Mouse (Mus musculus): Measurements from ENCODE around the gene Dchs1. TPM values are rescaled to one million over a fixed set of nuclear protein-coding genes. Genes with fewer than 3 reads are reported as not detected.
"Not testable (repeated sequence)": the region's sequence is repeated elsewhere in the genome, so short reads cannot be mapped to it uniquely, and the experiment has no call there.

Gene Dchs1
- polyA plus RNA-seq, 1 experiment, result 5.0 TPM

- Histone ChIP-seq H3K4me1 (ENCODE audit: control insufficient read depth, insufficient read depth, low read length) (no peaks in the 10 kb centered on the region; the same call in 1 of the 2 replicates), H3K27me3 (ENCODE audit: control insufficient read depth, insufficient read depth, low read length) (no peaks in the 10 kb centered on the region), H3K27ac (ENCODE audit: insufficient read depth, low read length) (no peak overlapping the region), H3K4me3 (replicated peaks; ENCODE audit: insufficient read depth, low read depth, low read length) (no peak overlapping the region)
- no peak for TF ChIP-seq CTCF (IDR thresholded peaks at IDR 0.05; ENCODE audit: borderline replicate concordance, insufficient read depth, low read depth, low read length)
- TF ChIP-seq POLR2A (IDR thresholded peaks at IDR 0.05; ENCODE audit: borderline replicate concordance, insufficient read depth, low read length), result no peak; the same call in 1 of the 2 replicates
- WGBS, result 49% methylated on average over 3 of the region's 3 CpGs
- no peak for DNase-seq
These were observed 48.5 kb downstream of the Dchs1 start for GRCm38 (mm10) chr7:105738948-105739347.

- 72% methylated on average over 2 of the region's 2 CpGs for WGBS
- no peak for TF ChIP-seq CTCF (IDR thresholded peaks at IDR 0.05; ENCODE audit: borderline replicate concordance, insufficient read depth, low read depth, low read length)
- TF ChIP-seq POLR2A (IDR thresholded peaks at IDR 0.05; ENCODE audit: borderline replicate concordance, insufficient read depth, low read length), result no peak
- H3K4me1 ChIP-seq (ENCODE audit: control insufficient read depth, insufficient read depth, low read length), result no peaks in the 10 kb centered on the region; the same call in 1 of the 2 replicates
- no peaks in the 10 kb centered on the region for H3K27me3 ChIP-seq (ENCODE audit: control insufficient read depth, insufficient read depth, low read length)
- no peak for DNase-seq
- no peak overlapping the region for H3K27ac ChIP-seq (ENCODE audit: insufficient read depth, low read length)
- no peak overlapping the region for H3K4me3 ChIP-seq (replicated peaks; ENCODE audit: insufficient read depth, low read depth, low read length)
These were observed 49.2 kb downstream of the Dchs1 start for GRCm38 (mm10) chr7:105738286-105738685.

GRCm38 (mm10) chr7:105737648-105738047, 49.8 kb downstream of the Dchs1 start:
- Histone ChIP-seq H3K4me1 (ENCODE audit: control insufficient read depth, insufficient read depth, low read length) (no peaks in the 10 kb centered on the region; the same call in 1 of the 2 replicates), H3K27me3 (ENCODE audit: control insufficient read depth, insufficient read depth, low read length) (no peaks in the 10 kb centered on the region), H3K4me3 (replicated peaks; ENCODE audit: insufficient read depth, low read depth, low read length) (no peak overlapping the region), H3K27ac (ENCODE audit: insufficient read depth, low read length) (no peak overlapping the region)
- no peak for TF ChIP-seq CTCF (IDR thresholded peaks at IDR 0.05; ENCODE audit: borderline replicate concordance, insufficient read depth, low read depth, low read length)
- no peak for TF ChIP-seq POLR2A (IDR thresholded peaks at IDR 0.05; ENCODE audit: borderline replicate concordance, insufficient read depth, low read length)
- DNase-seq, result no peak
- WGBS, result 11% methylated on average over 3 of the region's 3 CpGs

- Histone ChIP-seq H3K27me3 (ENCODE audit: control insufficient read depth, insufficient read depth, low read length) (no peaks in the 10 kb centered on the region), H3K4me1 (ENCODE audit: control insufficient read depth, insufficient read depth, low read length) (no peaks in the 10 kb centered on the region; the same call in 1 of the 2 replicates), H3K4me3 (replicated peaks; ENCODE audit: insufficient read depth, low read depth, low read length) (peak within 1 kb of the TSS; percentile 73), H3K27ac (ENCODE audit: insufficient read depth, low read length) (peak within 1 kb of the TSS; percentile 86)
- peak; percentile 46 to 47 for DNase-seq
- WGBS, result under 1% methylated on average over 30 of the region's 30 CpGs
- TF ChIP-seq POLR2A (IDR thresholded peaks at IDR 0.05; ENCODE audit: borderline replicate concordance, insufficient read depth, low read length) (no peak), CTCF (IDR thresholded peaks at IDR 0.05; ENCODE audit: borderline replicate concordance, insufficient read depth, low read depth, low read length) (no peak)
These were observed 50.4 kb downstream of the Dchs1 start, which contains the start of gene Rrp8 for GRCm38 (mm10) chr7:105736911-105737521. Gene Rrp8, minus strand, starts transcription at chr7:105737385.

- DNase-seq, result peak; percentile 94
- Histone ChIP-seq H3K27me3 (ENCODE audit: control insufficient read depth, insufficient read depth, low read length) (no peaks in the 10 kb centered on the region), H3K27ac (ENCODE audit: insufficient read depth, low read length) (peak within 1 kb of the TSS; percentile 86), H3K4me1 (ENCODE audit: control insufficient read depth, insufficient read depth, low read length) (no peaks in the 10 kb centered on the region; the same call in 1 of the 2 replicates), H3K4me3 (replicated peaks; ENCODE audit: insufficient read depth, low read depth, low read length) (peak within 1 kb of the TSS; percentile 73)
- no peak for TF ChIP-seq CTCF (IDR thresholded peaks at IDR 0.05; ENCODE audit: borderline replicate concordance, insufficient read depth, low read depth, low read length)
- 0 out of 2 replicates have a peak, but pooled peaks have one; percentile 32 for TF ChIP-seq POLR2A (IDR thresholded peaks at IDR 0.05; ENCODE audit: borderline replicate concordance, insufficient read depth, low read length)
- WGBS, result under 1% methylated on average over 62 of the region's 62 CpGs
These were observed 51.1 kb downstream of the Dchs1 start, which contains the start of gene Ilk for GRCm38 (mm10) chr7:105736264-105736901. Gene Ilk, plus strand, starts transcription at chr7:105736592.

GRCm38 (mm10) chr7:105735464-105735863, 52.0 kb downstream of the Dchs1 start:
- H3K4me1 ChIP-seq (ENCODE audit: control insufficient read depth, insufficient read depth, low read length); H3K27me3 ChIP-seq (ENCODE audit: control insufficient read depth, insufficient read depth, low read length); H3K27ac ChIP-seq (ENCODE audit: insufficient read depth, low read length); DNase-seq: not testable (repeated sequence)
- WGBS, result 42% methylated on average over 4 of the region's 4 CpGs
- H3K4me3 ChIP-seq (replicated peaks; ENCODE audit: insufficient read depth, low read depth, low read length), result peak overlapping the region; percentile 50

GRCm38 (mm10) chr7:105734826-105735225, 52.6 kb downstream of the Dchs1 start:
- Histone ChIP-seq H3K27me3 (ENCODE audit: control insufficient read depth, insufficient read depth, low read length) (no peaks in the 10 kb centered on the region), H3K27ac (ENCODE audit: insufficient read depth, low read length) (no peak overlapping the region), H3K4me1 (ENCODE audit: control insufficient read depth, insufficient read depth, low read length) (no peaks in the 10 kb centered on the region; the same call in 1 of the 2 replicates), H3K4me3 (replicated peaks; ENCODE audit: insufficient read depth, low read depth, low read length) (no peak overlapping the region)
- DNase-seq, result no peak
- TF ChIP-seq CTCF (IDR thresholded peaks at IDR 0.05; ENCODE audit: borderline replicate concordance, insufficient read depth, low read depth, low read length) (no peak), POLR2A (IDR thresholded peaks at IDR 0.05; ENCODE audit: borderline replicate concordance, insufficient read depth, low read length) (no peak)
- WGBS, result 77% methylated on average over 8 of the region's 8 CpGs

- Histone ChIP-seq H3K4me1 (ENCODE audit: control insufficient read depth, insufficient read depth, low read length) (no peaks in the 10 kb centered on the region; the same call in none of the 2 replicates), H3K27me3 (ENCODE audit: control insufficient read depth, insufficient read depth, low read length) (no peaks in the 10 kb centered on the region), H3K4me3 (replicated peaks; ENCODE audit: insufficient read depth, low read depth, low read length) (no peak overlapping the region), H3K27ac (ENCODE audit: insufficient read depth, low read length) (no peak overlapping the region)
- DNase-seq, result no peak
- TF ChIP-seq POLR2A (IDR thresholded peaks at IDR 0.05; ENCODE audit: borderline replicate concordance, insufficient read depth, low read length) (no peak), CTCF (IDR thresholded peaks at IDR 0.05; ENCODE audit: borderline replicate concordance, insufficient read depth, low read depth, low read length) (no peak)
- 96% methylated on average over 11 of the region's 11 CpGs for WGBS
These were observed 53.6 kb downstream of the Dchs1 start for GRCm38 (mm10) chr7:105733836-105734235.

Data from cerebellum, adult 2 months (tissue).